Mouse (Mus musculus) regulatory T cell (primary cell): ENCODE data around the gene Krt33b.

ENCODE experiments used
- in situ Hi-C: fragments of 300-600 bp; cut with MboI, MseI; formaldehyde crosslinking; loops from one replicate; pipeline ENCODE4 v1.15.1; 2025; ENCODE audit warnings: high pct_unique_total_duplicates

The Krt33b gene

GRCm38 (mm10) chr11:100029768-100030167 lies at the start of gene Krt33b:
Krt33b (minus strand) TSS chr11:100029868.
- in situ Hi-C loops: no loop called here

GRCm38 (mm10) chr11:100073873-100074272 lies 44.2 kb upstream of the Krt33b start:
- in situ Hi-C loops: no loop called here

GRCm38 (mm10) chr11:100067293-100068036 lies 37.8 kb upstream of the Krt33b start:
- in situ Hi-C loops: no loop called here

GRCm38 (mm10) chr11:100066236-100067010 lies 36.8 kb upstream of the Krt33b start:
- in situ Hi-C loops: no loop called here

- in situ Hi-C loops: no loop called here
These were observed 29.2 kb upstream of the Krt33b start for GRCm38 (mm10) chr11:100058875-100059274.

- in situ Hi-C loops: no loop called here
These were observed 26.3 kb upstream of the Krt33b start for GRCm38 (mm10) chr11:100055686-100056655.

GRCm38 (mm10) chr11:100050451-100050850 lies 20.8 kb upstream of the Krt33b start, which contains the start of gene Krt31:
Krt31 (minus strand) TSS chr11:100050551.
- in situ Hi-C loops: loop anchor here (5.0 kb wide), 1 partner anchor 33 kb away; the partner anchor contains the start of gene Krt33a

GRCm38 (mm10) chr11:100047193-100047592 lies 17.5 kb upstream of the Krt33b start:
- in situ Hi-C loops: no loop called here

- in situ Hi-C loops: no loop called here
These were observed 16.7 kb upstream of the Krt33b start for GRCm38 (mm10) chr11:100046303-100046866.

- in situ Hi-C loops: no loop called here
These were observed 11.8 kb upstream of the Krt33b start, which contains the start of gene Krt34 for GRCm38 (mm10) chr11:100041454-100041853. Krt34 (minus strand) TSS chr11:100041554.

GRCm38 (mm10) chr11:100021438-100021837 lies 8.2 kb downstream of the Krt33b start:
- in situ Hi-C loops: no loop called here

- in situ Hi-C loops: loop anchor here (5.0 kb wide), 1 partner anchor 33 kb away; the partner anchor contains the start of gene Krt31
These were observed 10.2 kb downstream of the Krt33b start for GRCm38 (mm10) chr11:100019466-100019865.

GRCm38 (mm10) chr11:100016112-100016511 lies 13.6 kb downstream of the Krt33b start, which contains the start of gene Krt33a:
Krt33a (minus strand) TSS chr11:100016212.
- in situ Hi-C loops: loop anchor here (5.0 kb wide), 1 partner anchor 36 kb away; the partner anchor contains the start of gene Krt31

- in situ Hi-C loops: no loop called here
These were observed 15.9 kb downstream of the Krt33b start for GRCm38 (mm10) chr11:100013691-100014171.

GRCm38 (mm10) chr11:100010682-100011081 lies 19.0 kb downstream of the Krt33b start:
- in situ Hi-C loops: no loop called here

- in situ Hi-C loops: loop anchor here (10.0 kb wide), 1 partner anchor 544 kb away; no protein-coding TSS in a partner anchor
These were observed 21.3 kb downstream of the Krt33b start for GRCm38 (mm10) chr11:100008336-100008735.

GRCm38 (mm10) chr11:100006624-100007023 lies 23.0 kb downstream of the Krt33b start:
- in situ Hi-C loops: loop anchor here (10.0 kb wide), 1 partner anchor 542 kb away; no protein-coding TSS in a partner anchor

GRCm38 (mm10) chr11:100005905-100006304 lies 23.8 kb downstream of the Krt33b start:
- in situ Hi-C loops: loop anchor here (10.0 kb wide), 1 partner anchor 541 kb away; no protein-coding TSS in a partner anchor

GRCm38 (mm10) chr11:100004846-100005245 lies 24.8 kb downstream of the Krt33b start:
- in situ Hi-C loops: loop anchor here (10.0 kb wide), 1 partner anchor 540 kb away; no protein-coding TSS in a partner anchor

- in situ Hi-C loops: no loop called here
These were observed 30.6 kb downstream of the Krt33b start for GRCm38 (mm10) chr11:99999091-99999490.
